Mouse (Mus musculus): ENCODE results near the gene Gm3159. TPM values are rescaled to one million over a fixed set of nuclear protein-coding genes. Genes with fewer than 3 reads are reported as not detected.

Gm3159 gene
- polyA plus RNA-seq, 1 experiment from 2014 or later = not detected

Other genes starting within 250 kb of the Gm3159 start
- gene Gm3127, start 232.5 kb upstream of the Gm3159 start, polyA plus RNA-seq (2016; fragmentation: Nextera tagmentation; extraction: Ambion mirVana) = not detected in 2 replicates
- gene Gm2974, start 214.9 kb upstream of the Gm3159 start, polyA plus RNA-seq (2016; fragmentation: Nextera tagmentation; extraction: Ambion mirVana) = 0.16 and 0.30 TPM in 2 replicates
- not detected in 2 replicates for gene Gm3138, start 147.9 kb upstream of the Gm3159 start, polyA plus RNA-seq (2016; fragmentation: Nextera tagmentation; extraction: Ambion mirVana)
- not detected in 2 replicates for gene Gm3149, start 80.2 kb upstream of the Gm3159 start, polyA plus RNA-seq (2016; fragmentation: Nextera tagmentation; extraction: Ambion mirVana)
- gene 2610042L04Rik, start 62.8 kb upstream of the Gm3159 start, polyA plus RNA-seq (2016; fragmentation: Nextera tagmentation; extraction: Ambion mirVana) = 0.17 TPM in 1 of 2 replicates, not detected in the other
- gene Gm3164, start 17.9 kb downstream of the Gm3159 start, polyA plus RNA-seq (2016; fragmentation: Nextera tagmentation; extraction: Ambion mirVana) = 0.39 and 0.48 TPM in 2 replicates
- not detected in 2 replicates for gene Gm3173, start 33.5 kb downstream of the Gm3159 start, polyA plus RNA-seq (2016; fragmentation: Nextera tagmentation; extraction: Ambion mirVana)
- not detected in 2 replicates for gene Gm3182, start 84.2 kb downstream of the Gm3159 start, polyA plus RNA-seq (2016; fragmentation: Nextera tagmentation; extraction: Ambion mirVana)
- gene Gm3047, start 157.9 kb downstream of the Gm3159 start, polyA plus RNA-seq (2016; fragmentation: Nextera tagmentation; extraction: Ambion mirVana) = not detected in 2 replicates
- 0.36 TPM in 1 of 2 replicates, not detected in the other for gene Gm8159, start 234.8 kb downstream of the Gm3159 start, polyA plus RNA-seq (2016; fragmentation: Nextera tagmentation; extraction: Ambion mirVana)